Mouse (Mus musculus): ENCODE results near the gene Tfe3. TPM values are rescaled to one million over a fixed set of nuclear protein-coding genes. Genes with fewer than 3 reads are reported as not detected.
"Not testable (repeated sequence)": the region's sequence is repeated elsewhere in the genome, so short reads cannot be mapped to it uniquely, and the experiment has no call there.

Gene Tfe3
- total RNA-seq (2017): 7.1 and 10.1 TPM in 2 replicates

DNA sequence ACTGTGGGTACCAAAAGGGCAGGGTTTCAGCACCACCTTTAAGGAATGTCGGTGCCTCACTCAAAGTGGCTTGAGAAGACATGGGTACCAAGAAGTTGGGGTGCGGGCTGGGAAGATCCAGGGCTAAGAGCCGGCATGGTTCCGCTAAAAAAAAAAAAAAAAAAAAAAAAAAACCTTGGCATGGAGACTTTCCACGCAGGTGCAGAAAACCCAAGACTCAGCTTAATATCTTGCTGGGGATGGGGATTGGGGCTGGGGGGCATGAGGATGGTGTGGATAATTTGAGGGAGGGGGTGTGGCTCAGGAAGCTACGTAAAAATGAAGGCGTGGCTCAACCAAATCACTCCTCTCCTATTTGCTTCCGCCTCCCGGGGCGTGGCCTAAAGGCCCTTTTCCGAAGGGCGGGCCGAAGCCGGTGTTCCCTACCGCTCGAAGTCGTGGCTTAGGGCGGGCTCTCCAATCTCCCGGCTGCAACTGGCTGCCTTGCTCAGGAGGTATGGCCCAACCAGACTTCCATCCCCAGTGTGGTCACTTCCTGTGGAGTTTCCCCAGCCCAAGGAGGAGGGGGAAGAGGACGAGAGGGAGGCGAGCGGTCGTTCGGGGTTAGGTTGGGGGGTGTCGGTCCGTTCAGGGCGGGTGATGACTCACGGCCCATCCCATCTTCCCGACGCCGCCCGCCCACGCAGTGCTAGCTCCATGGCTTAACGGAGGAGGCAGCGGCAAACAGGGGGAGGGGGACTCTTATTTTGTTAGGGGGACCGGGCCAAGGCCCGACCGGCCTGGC, at the start of gene Tfe3:
Gene Tfe3, plus strand, starts transcription at position 424 of the 784 bp plus-strand sequence.
- ATAC-seq (replicated peaks; ENCODE audit: low read depth, poor library complexity, severe bottlenecking): peak; percentile 93

DNA sequence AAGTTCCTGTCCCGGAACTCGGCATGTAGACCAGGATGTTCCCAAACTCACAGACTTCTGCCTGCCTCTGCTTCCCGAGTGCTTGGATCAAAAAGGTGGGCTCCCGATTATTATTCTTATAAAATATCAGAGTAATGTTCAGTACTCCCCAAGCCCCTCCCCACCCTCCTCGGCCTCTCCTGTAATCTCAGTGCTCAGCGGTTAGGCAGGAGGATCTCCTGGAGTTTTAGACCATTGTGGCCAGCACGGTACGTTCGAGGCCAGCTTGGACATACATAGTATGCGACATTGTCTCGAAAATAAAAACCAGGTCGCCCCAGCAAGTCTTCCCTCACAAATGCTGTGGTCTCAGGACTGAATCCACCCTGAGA, 48.6 kb upstream of the Tfe3 start:
- ATAC-seq (replicated peaks; ENCODE audit: low read depth, poor library complexity, severe bottlenecking): peak; percentile 42; the same call in 1 of the 2 replicates

DNA sequence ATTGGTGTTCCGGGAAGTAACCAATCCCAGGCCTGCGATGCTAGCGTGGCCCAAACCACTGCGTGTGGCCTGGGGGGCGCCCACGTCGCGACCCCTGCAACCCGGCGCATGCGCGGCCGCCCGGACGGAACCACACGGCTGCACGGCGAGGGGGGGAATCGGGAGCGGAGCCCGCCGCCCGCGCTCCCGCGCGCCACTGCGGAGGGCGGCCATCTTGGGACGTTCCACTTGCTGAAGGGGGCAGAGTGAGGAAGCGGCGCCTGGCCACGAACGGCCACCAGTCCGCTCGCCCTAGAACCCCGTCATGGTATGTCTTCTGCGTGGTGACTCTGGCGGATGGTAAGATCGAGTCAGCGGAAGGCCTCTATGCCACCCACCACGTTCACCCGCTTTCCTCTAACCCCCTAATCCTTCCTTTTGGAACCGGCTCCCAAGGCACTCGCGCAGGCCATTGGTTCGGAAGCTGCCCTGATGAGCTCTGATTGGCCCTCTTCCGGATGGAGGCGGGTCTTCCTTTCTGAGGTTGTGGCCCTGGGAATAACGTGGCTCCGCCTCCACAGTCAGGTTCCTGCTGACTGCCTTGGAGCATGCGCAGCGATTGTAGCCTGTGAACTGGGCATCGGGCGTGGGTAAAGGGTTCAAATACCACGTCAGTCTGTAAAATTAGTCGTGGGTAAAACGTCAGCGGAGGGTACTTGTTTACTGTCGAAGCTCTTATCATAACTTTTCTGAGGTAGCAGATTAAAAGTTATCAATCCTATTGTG, 48.0 kb upstream of the Tfe3 start, which contains the start of gene Wdr45:
Gene Wdr45, plus strand, starts transcription at position 199 of the 765 bp plus-strand sequence.
- peak; percentile 98 for ATAC-seq (replicated peaks; ENCODE audit: low read depth, poor library complexity, severe bottlenecking)

DNA sequence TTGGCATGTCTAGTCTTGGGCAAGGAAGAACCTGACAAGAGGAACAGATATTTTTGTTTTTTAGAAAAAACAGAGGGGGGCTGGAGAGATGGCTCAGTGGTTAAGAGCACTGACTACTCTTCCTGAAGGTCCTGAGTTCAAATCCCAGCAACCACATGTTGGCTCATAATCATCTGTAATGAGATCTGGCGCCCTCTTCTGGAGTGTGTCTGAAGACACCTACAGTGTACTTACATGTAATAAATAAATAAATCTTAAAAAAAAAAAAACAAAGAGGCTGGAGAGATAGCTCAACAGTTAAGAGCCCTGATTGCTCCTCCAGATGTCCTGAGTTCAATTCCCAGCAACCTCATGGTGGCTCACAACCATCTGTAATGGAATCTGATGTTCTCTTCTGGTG, 46.3 kb upstream of the Tfe3 start:
- not testable (repeated sequence) for ATAC-seq (replicated peaks; ENCODE audit: low read depth, poor library complexity, severe bottlenecking)

DNA sequence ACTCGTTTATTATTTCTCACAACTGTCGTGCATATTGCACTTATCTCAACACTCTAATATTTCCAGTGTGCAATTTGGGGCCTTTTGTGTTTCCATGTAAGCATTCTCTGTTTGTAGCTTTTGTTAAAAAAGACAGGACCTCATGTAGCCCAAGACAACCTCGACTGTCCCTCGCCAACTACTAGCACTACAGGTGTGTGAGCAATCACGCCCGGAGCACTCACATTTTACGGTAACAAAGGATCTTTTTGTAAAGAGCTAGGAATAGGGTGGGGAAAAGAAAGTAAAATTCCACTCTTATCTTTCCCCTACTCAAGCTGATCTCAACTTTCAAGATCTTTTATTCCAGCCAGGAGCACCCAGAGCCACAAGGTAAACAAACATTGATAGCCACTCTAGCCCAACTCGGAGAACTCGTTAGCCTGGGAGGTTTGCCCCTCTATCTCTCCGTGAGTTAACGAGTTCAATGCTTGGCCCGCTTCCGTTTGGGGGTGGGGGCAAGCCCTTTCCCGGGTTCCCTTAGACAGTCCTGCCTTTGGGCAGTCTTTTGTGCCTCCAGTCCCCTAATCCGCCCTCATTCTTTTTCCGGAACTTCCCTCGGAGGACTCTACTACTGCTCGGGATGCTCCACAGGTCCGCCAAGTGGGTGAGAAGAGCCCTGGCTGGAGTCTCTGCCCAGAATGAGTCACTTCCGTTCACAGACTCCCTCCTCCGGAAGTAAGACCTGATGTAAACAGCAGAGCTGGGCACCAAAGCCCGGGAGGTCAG, 40.7 kb upstream of the Tfe3 start, which contains the start of gene Gm45208:
Gene Gm45208, plus strand, starts transcription at position 732 of the 768 bp plus-strand sequence.
- ATAC-seq (replicated peaks; ENCODE audit: low read depth, poor library complexity, severe bottlenecking): peak; percentile 98

DNA sequence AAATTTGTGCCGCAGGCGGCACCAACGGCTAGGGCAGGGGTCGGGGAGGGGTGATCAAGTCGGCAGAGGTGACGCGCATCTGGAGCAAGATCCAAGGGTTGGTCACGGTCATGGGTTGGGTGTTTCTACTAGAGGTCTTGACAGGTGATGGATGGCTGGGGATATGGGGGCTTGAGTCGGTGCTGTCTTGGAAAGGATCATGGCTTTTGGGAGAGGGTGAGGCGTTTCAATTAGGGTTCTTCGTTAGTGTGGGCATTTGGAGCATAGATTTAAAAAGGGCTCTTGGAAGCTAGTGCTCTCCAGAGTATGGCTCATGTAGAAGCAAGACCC, 40.1 kb upstream of the Tfe3 start:
- ATAC-seq (replicated peaks; ENCODE audit: low read depth, poor library complexity, severe bottlenecking): no peak

DNA sequence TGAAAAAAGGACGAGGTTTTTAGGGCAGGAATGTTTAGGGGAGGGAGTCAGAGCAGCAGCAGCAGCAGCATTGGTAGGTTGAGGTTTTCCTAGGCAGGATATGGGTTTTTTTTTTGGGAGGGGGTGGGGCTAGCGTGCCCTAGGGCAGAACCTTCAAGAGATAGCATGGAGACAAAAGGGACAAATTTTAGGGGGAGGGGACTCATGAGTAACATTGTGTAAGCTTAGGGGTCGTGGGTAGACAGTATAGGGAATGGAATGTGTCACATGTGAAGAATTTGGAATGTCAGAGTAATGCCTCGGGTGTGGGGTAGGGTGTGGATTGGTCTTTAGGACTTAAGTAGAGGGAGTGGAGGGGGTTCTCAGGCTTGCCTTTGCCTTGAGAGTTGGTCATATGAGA, 39.7 kb upstream of the Tfe3 start:
- no peak for ATAC-seq (replicated peaks; ENCODE audit: low read depth, poor library complexity, severe bottlenecking)

DNA sequence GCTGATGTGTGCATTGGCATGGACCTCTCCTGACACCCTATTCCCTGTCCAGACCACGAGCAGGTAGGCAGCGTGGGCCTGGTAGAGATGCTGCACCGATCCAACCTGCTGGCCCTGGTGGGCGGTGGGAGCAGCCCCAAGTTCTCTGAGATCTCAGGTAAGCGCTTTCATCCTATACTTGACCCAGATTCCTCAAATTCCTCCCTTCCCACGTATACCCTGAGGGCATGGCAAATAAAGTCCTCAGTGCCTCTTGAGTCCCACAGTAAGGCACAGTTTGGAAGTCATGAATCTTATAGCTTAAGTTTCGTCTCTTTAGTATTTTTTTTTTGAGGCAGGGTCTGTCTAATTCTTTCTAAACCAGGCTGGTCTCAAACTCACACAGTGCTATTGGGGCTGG, 38.2 kb upstream of the Tfe3 start:
- no peak for ATAC-seq (replicated peaks; ENCODE audit: low read depth, poor library complexity, severe bottlenecking)

DNA sequence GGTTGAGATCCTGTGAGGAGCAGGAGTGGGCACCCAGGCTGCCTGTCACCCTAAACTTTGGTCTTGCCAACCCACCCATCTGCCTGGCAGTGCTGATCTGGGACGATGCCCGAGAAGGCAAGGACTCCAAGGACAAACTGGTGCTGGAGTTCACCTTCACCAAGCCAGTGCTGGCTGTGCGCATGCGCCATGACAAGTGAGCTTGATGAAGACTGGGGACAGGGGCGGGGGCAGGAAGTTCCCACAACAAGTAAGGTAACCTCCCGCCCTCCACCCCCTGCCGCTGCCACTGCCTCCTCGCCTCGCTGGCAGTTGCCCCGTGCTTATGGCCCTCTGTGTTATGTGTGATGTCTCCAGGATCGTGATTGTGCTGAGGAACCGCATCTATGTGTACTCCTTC, 36.5 kb upstream of the Tfe3 start:
- no peak for ATAC-seq (replicated peaks; ENCODE audit: low read depth, poor library complexity, severe bottlenecking)

DNA sequence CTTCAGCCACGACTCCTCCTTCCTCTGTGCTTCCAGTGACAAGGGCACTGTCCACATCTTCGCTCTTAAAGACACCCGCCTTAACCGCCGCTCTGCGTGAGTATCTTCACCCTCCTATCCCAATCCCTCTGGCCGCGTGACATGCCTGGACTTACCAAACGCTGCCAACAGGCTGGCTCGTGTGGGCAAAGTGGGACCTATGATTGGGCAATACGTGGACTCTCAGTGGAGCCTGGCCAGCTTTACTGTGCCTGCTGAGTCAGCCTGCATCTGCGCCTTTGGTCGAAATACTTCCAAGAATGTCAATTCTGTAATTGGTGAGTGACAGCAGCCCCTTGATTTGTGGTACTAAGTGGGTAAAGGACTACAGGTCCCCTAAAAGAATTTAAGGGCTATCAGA, 35.2 kb upstream of the Tfe3 start:
- no peak for ATAC-seq (replicated peaks; ENCODE audit: low read depth, poor library complexity, severe bottlenecking)

DNA sequence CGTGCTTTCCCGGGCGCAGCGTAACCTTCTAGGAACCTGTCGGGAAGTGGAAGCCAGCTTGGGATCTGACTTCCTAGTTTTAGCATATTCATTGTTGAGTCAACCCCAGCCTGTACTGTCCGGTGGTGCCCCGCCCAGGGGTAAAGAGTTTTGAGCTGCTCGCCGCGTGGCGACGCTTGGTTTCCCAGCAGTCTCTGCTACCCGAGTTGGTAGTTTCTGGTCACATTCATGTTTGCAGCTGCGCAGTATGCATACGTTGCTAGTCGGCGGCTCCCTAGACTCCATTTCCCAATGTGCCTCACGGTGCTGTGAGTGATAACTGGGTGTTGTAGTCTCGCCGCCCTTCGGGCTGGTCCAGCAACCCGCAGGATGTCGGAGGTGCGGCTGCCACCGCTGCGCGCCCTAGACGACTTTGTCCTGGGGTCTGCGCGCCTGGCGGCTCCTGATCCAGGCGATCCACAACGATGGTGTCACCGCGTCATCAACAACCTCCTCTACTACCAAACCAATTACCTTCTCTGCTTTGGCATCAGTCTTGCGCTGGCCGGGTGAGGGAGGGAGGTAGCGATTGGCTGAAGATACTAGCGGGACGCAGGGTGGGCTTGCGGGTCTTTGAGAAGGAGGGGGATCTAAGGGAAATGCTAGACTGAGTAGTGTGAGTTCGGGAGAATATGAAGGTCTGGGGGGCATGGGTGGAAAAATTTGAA, 34.0 kb upstream of the Tfe3 start, which contains the start of gene Praf2:
Gene Praf2, plus strand, starts transcription at position 225 of the 707 bp plus-strand sequence.
- peak; percentile 98 for ATAC-seq (replicated peaks; ENCODE audit: low read depth, poor library complexity, severe bottlenecking)

DNA sequence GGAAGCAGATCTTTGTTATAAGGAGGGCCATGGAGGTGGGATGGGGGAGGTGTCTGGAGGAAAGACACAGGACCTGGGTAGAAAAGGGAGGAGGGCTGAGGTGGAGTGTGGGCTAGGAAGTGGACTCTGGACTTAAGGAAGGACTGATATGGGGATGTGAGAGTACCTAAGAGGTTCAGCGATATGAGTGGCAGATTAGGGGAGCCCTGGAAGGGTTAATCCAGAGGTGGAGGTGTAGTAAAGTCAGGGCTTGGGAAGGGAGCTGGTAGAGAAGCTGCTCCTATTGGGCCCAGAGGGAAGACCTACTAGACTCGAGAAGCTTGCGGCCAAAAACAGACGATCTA, 33.5 kb upstream of the Tfe3 start:
- no peak for ATAC-seq (replicated peaks; ENCODE audit: low read depth, poor library complexity, severe bottlenecking)

DNA sequence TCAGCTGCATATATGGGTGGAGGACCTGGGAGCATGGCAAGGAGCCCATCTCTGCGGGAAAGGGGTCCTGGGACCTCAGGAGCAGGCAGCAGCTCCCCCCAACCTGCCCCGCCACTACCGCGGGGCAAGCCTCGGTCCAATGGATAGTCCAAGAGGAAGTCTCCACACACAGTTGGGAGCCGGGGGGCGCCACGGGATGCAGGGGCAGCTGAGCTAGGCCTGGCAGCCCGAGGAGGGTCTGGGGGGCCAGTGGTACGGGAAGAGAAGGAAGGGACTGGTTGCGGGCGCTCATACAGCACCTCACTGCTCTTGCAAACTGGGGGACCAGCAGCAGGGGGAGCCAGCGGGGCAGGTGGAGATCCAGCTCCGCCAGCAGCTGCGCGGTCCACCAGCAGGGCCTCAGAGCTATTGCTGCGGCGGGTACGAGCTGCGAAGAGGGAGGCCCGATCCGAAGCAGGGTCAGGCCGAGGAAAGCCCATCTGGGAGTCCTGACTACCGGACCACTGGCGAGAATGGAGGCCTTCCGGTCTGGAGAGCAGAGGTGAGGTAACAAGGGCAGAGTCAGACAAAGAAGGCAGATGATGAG, 28.7 kb upstream of the Tfe3 start:
- peak; percentile 99 for ATAC-seq (replicated peaks; ENCODE audit: low read depth, poor library complexity, severe bottlenecking)

DNA sequence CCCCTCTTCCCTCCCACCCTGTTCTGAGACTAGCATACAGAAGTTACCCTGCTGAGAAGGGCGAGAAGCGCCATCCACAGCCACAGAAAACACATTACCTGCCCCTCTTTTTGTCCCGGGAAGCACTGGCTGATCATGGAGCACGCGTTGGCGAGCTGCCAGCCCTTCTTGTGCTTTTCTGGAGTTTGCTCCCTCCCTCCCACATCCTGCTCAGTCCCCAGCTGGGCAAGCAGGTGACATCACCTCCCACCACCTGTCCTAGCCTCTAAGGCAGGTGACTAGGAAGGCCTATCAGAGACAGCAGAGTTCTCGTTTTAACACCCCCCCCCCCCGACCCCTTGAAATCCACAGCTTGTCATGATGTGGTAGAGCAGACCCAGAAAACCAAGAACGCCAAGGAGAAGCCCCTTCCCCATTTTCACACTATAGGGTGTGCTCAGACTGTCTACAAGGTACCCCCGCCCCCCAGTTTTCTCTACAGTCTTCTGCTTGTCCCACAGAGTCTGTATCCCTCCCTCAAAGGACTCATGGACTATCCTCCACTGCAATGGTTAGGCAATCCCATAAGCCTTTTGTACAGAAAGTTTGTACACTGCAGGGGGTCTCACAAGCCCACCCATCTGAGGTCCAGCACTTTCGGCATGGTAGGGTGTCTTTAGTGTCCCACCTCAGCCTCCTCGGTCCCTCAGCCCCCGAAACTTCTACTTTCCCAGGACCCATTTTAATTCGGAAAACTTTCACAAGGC, 22.9 kb upstream of the Tfe3 start:
- no peak for ATAC-seq (replicated peaks; ENCODE audit: low read depth, poor library complexity, severe bottlenecking)

DNA sequence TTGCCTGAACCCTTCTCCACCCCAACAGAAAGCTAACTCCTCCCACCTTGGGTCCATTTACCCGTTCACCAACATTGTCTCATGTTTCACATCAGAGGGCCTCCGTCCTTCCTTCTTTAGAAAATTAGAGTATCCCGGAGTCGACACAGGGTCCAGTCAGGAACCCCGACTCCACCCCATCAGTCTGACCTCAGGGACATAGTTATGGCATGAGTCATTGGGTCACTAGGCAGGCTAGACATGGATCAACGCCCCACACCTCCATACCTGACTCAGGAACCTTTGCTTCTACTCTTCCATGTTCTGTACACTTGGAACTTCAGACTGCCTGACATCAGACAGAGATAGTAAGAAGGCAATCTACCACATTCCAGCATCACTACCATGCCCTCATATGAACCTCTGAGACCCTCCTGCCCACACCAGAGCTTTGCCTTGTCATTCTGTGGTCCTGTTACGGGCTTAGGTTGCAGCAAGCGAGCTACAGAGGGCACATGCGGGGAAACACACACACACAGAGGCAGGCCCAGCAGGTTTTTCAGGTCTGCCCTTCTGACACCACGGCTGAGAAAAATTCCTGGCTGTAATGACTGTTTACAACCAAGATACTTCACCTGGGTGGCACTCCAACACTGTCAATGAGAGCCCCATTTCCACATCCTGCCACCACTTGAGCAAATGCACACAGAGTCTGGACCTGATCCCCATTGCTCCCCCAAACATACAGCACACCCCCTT, 22.1 kb upstream of the Tfe3 start:
- no peak for ATAC-seq (replicated peaks; ENCODE audit: low read depth, poor library complexity, severe bottlenecking)

DNA sequence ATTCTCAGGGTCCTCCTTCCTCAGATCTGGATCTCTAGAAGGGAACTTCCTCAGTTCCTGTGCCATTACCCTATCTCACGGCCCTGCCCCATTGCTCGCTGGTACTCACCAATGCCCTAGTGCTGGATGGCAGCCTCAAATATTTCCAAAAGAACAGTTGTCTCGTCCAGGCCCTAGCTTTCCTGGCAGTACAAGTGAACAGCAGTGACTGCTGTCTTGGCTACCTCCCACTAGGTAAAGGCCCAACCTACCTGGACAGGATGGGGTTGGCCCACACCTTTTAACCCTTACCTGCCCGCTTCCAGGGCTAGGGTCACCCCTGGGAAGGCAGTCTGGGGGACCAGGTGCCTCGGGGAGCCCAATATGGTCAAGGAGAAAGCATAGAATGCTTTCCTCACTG, 21.3 kb upstream of the Tfe3 start:
- ATAC-seq (replicated peaks; ENCODE audit: low read depth, poor library complexity, severe bottlenecking): no peak

DNA sequence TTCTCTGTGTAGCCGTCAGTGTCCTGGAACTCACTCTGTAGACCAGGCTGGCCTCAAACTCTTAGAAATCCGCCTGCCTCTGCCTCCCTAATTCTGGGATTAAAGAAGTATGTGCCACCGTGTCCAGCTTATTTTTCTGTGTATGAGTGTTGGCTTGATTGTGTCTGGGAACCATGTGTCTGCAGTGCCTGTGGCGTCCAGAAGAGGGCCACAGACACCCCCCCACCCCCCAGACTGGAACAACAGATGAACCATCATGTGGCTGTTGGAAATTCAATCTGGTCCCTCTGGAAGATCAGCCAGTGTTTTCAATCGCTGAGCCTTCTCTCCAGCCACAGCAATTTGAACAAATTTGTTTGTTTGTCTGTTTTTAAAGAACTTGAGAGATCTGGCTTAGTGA, 18.9 kb upstream of the Tfe3 start:
- peak; percentile 62; the same call in 1 of the 2 replicates for ATAC-seq (replicated peaks; ENCODE audit: low read depth, poor library complexity, severe bottlenecking)

DNA sequence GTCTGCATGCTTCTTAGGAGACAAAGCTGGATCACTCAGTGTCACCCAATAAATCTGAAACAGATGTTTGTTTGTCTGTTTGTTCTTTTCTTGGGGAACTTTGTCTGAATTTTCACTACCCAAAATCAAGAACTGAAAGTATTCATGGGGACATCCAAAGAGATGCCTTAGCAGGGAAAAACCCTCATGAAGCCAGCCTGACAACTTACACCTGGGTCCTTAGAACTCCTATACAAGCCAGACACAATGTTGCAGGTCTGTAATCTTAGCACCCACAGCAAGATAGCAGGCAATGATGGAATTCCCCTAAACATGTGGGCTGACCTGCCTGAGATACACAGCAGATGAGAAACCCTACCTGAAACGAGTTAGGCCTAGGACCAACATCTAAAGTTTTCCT, 17.4 kb upstream of the Tfe3 start:
- ATAC-seq (replicated peaks; ENCODE audit: low read depth, poor library complexity, severe bottlenecking): no peak
